Mouse (Mus musculus) skeletal muscle tissue, adult 2 months (tissue): ENCODE measurements around the gene Nrg3.
"Not testable (repeated sequence)": the region's sequence is repeated elsewhere in the genome, so short reads cannot be mapped to it uniquely, and the experiment has no call there.

ENCODE experiments used
- DNase-seq: peaks from one replicate; pipeline ENCODE4 v3.0.0-alpha.2; 2012; ENCODE audit warnings: low read depth, low spot score

The Nrg3 gene

GRCm38 (mm10) chr14:39211472-39211871, 261.4 kb downstream of the Nrg3 start:
- no peak for DNase-seq

- DNase-seq: peak; percentile 18
These were observed 280.9 kb downstream of the Nrg3 start for GRCm38 (mm10) chr14:39191946-39192345.

- DNase-seq: no peak
These were observed 299.2 kb downstream of the Nrg3 start for GRCm38 (mm10) chr14:39173709-39174108.

- DNase-seq: no peak
These were observed 312.7 kb downstream of the Nrg3 start for GRCm38 (mm10) chr14:39160140-39160539.

GRCm38 (mm10) chr14:39155462-39155861, 317.4 kb downstream of the Nrg3 start:
- no peak for DNase-seq

GRCm38 (mm10) chr14:39129766-39130165, 343.1 kb downstream of the Nrg3 start:
- no peak for DNase-seq

- no peak for DNase-seq
These were observed 354.9 kb downstream of the Nrg3 start for GRCm38 (mm10) chr14:39117977-39118376.

- not testable (repeated sequence) for DNase-seq
These were observed 356.2 kb downstream of the Nrg3 start for GRCm38 (mm10) chr14:39116522-39117231.

GRCm38 (mm10) chr14:39109566-39109965, 363.3 kb downstream of the Nrg3 start:
- no peak for DNase-seq

GRCm38 (mm10) chr14:39106776-39107175, 366.1 kb downstream of the Nrg3 start:
- no peak for DNase-seq

GRCm38 (mm10) chr14:39095219-39095618, 377.7 kb downstream of the Nrg3 start:
- no peak for DNase-seq

- no peak for DNase-seq
These were observed 393.4 kb downstream of the Nrg3 start for GRCm38 (mm10) chr14:39079461-39079860.

- DNase-seq: no peak
These were observed 421.3 kb downstream of the Nrg3 start for GRCm38 (mm10) chr14:39051542-39051941.

- no peak for DNase-seq
These were observed 423.9 kb downstream of the Nrg3 start for GRCm38 (mm10) chr14:39049021-39049420.

- no peak for DNase-seq
These were observed 428.6 kb downstream of the Nrg3 start for GRCm38 (mm10) chr14:39044290-39044689.

- DNase-seq: no peak
These were observed 429.1 kb downstream of the Nrg3 start for GRCm38 (mm10) chr14:39043793-39044192.

GRCm38 (mm10) chr14:39043384-39043783, 429.5 kb downstream of the Nrg3 start:
- DNase-seq: no peak

GRCm38 (mm10) chr14:39039046-39039445, 433.8 kb downstream of the Nrg3 start:
- DNase-seq: no peak

GRCm38 (mm10) chr14:39034482-39034881, 438.4 kb downstream of the Nrg3 start:
- no peak for DNase-seq

- no peak for DNase-seq
These were observed 449.8 kb downstream of the Nrg3 start for GRCm38 (mm10) chr14:39023065-39023464.

- no peak for DNase-seq
These were observed 458.8 kb downstream of the Nrg3 start for GRCm38 (mm10) chr14:39014126-39014525.

GRCm38 (mm10) chr14:38997843-38998242, 475.0 kb downstream of the Nrg3 start:
- DNase-seq: no peak

- no peak for DNase-seq
These were observed 480.4 kb downstream of the Nrg3 start for GRCm38 (mm10) chr14:38992574-38992866.
